Mouse (Mus musculus): ENCODE measurements around the gene Tep1.

GRCm38 (mm10) chr14:50799502-50800259 is 70.7 kb downstream of the Tep1 start:
- TF ChIP-seq POLR2A (IDR thresholded peaks at IDR 0.05; ENCODE audit: low read depth, low read length) = no peak
- TF ChIP-seq CTCF (IDR thresholded peaks at IDR 0.05; ENCODE audit: extremely low read depth, insufficient read depth, insufficient read length, insufficient replicate concordance) = no peak
